Mouse (Mus musculus): ENCODE data around the gene Syap1.
"Not testable (repeated sequence)": the region's sequence is repeated elsewhere in the genome, so short reads cannot be mapped to it uniquely, and the experiment has no call there.

The Syap1 gene

GRCm38 (mm10) chrX:162830313-162830712, 57.9 kb downstream of the Syap1 start:
- not testable (repeated sequence) for DNase-seq (ENCODE audit: low spot score)

- no peak for DNase-seq (ENCODE audit: low spot score)
Measured at GRCm38 (mm10) chrX:162829741-162830140, 58.5 kb downstream of the Syap1 start.

GRCm38 (mm10) chrX:162829203-162829708, 59.0 kb downstream of the Syap1 start, which contains the start of gene Txlng:
Gene Txlng, minus strand, starts transcription at chrX:162829454.
- DNase-seq (ENCODE audit: low spot score): peak; percentile 94

GRCm38 (mm10) chrX:162828783-162829182, 59.5 kb downstream of the Syap1 start:
- DNase-seq (ENCODE audit: low spot score): no peak

GRCm38 (mm10) chrX:162828016-162828415, 60.2 kb downstream of the Syap1 start:
- DNase-seq (ENCODE audit: low spot score): no peak
